Mouse (Mus musculus): ENCODE data around the gene Cldn4.
"Not testable (repeated sequence)": the region's sequence is repeated elsewhere in the genome, so short reads cannot be mapped to it uniquely, and the experiment has no call there.

GRCm38 (mm10) chr5:134933686-134934085 is 13.0 kb downstream of the Cldn4 start:
- not testable (repeated sequence) for TF ChIP-seq CTCF (conservative IDR thresholded peaks at IDR 0.05 in 1 of 2, IDR thresholded peaks at IDR 0.05 in 1 of 2; ENCODE audit: low read depth in 2 of 2, low read length in 2 of 2); POLR2A (IDR thresholded peaks at IDR 0.05; ENCODE audit: low read depth, low read length); PAX5 (IDR thresholded peaks at IDR 0.05; ENCODE audit: low read length); MAX (IDR thresholded peaks at IDR 0.05; ENCODE audit: low read length); NRF1 (IDR thresholded peaks at IDR 0.05; ENCODE audit: low read depth, low read length); MAFK (IDR thresholded peaks at IDR 0.05; ENCODE audit: insufficient replicate concordance, low read length); E2F4 (IDR thresholded peaks at IDR 0.05; ENCODE audit: insufficient replicate concordance, low read depth, low read length); USF1 (IDR thresholded peaks at IDR 0.05; ENCODE audit: low read depth, low read length); MYC (IDR thresholded peaks at IDR 0.05; ENCODE audit: low read depth, low read length); MEF2A (IDR thresholded peaks at IDR 0.05; ENCODE audit: borderline replicate concordance, low read depth, low read length); EP300 (IDR thresholded peaks at IDR 0.05; ENCODE audit: low read length); MAZ (IDR thresholded peaks at IDR 0.05; ENCODE audit: low read depth, low read length); USF2 (conservative IDR thresholded peaks at IDR 0.05; ENCODE audit: low read depth, low read length)
